Mouse (Mus musculus) cerebellum, adult 2 months (tissue): ENCODE measurements around the gene Derl3.

ENCODE experiments used
- CTCF ChIP-seq: fragments of 200-500 bp; IDR thresholded peaks from 2 replicates; pipeline ENCODE4 v1.5.1; 2011; ENCODE audit warnings: low read depth, mild to moderate bottlenecking, control low read depth, low read length, moderate library complexity, borderline replicate concordance; ENCODE audit not compliant: insufficient read depth
- POLR2A ChIP-seq: fragments of 200-500 bp; IDR thresholded peaks from 2 replicates; pipeline ENCODE4 v1.6.1; 2011; ENCODE audit warnings: low read length, control low read depth, borderline replicate concordance; ENCODE audit not compliant: insufficient read depth

DNA sequence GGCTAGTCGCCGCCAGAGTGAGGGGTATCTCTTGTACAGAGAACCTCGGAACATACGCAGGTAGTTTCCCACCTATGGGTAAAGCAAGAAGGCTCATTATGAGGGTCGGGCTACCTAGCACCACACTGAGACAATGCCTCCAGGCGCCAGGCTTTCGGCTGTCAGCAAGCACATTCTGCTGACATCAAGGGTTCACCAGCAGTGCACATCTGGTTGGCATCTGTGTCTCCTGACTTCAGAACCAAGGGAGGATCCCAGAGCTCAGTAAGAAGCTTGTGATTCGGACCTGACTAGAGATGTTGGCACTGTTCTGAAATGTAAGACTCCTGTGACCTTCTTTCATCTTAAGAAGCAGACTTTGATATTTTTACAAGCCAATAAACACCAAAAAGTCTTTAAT lies 23.6 kb downstream of the Derl3 start:
- TF ChIP-seq POLR2A, result no peak
- TF ChIP-seq CTCF, result no peak
